Mouse (Mus musculus) yolk sac, embryonic 10.5 days (tissue): ENCODE results near the gene Tmem131l.
"Not testable (repeated sequence)": the region's sequence is repeated elsewhere in the genome, so short reads cannot be mapped to it uniquely, and the experiment has no call there.

Experiments
- DNase-seq: peaks from one replicate; pipeline ENCODE4 v3.0.0-alpha.2; 2017; ENCODE audit warnings: low spot score

Tmem131l gene

DNA sequence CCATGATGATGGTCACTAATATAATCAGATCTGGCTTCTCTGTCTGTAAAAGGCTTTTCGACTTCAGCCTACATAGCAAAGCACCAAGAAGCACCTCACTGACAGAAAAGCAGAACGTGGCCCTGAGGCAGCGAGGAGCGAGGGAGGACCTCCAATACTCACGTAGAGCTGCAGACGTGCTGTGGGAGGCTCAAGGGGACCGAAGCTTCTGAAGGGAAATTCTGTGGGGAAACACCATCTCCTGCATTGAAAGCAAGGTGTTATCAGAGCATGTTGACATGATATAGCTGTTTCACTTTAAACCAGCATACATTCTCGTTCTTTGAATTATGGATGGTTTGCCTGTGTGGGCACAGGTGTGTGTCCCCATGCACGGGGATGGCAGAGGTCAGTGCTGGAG lies 133.8 kb downstream of the Tmem131l start:
- DNase-seq, result no peak

DNA sequence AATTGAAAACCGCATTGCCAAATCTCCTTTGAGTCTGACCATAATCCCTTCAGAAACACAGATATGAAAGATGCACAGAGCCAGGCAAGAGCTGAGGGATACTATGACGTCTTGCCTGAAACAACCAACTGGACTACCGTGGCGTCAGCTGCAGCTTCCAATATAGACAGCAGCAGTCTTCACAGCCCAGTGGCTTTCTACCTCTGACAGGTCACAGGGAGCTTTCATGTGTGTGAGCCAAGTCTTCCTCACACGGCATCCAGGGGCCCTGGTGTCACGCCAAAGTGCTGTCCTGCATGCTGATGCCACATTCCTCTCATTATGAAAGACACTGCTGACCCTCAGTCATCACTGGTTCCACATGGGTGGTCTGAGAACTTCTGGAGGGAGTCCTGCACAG lies 134.8 kb downstream of the Tmem131l start:
- DNase-seq, result no peak

- DNase-seq, result no peak
Measured at GRCm38 (mm10) chr3:83904176-83904958, 135.6 kb downstream of the Tmem131l start.

- no peak for DNase-seq
Measured at GRCm38 (mm10) chr3:83902943-83903342, 137.0 kb downstream of the Tmem131l start.

- DNase-seq, result no peak
Measured at GRCm38 (mm10) chr3:83902459-83902858, 137.5 kb downstream of the Tmem131l start.

DNA sequence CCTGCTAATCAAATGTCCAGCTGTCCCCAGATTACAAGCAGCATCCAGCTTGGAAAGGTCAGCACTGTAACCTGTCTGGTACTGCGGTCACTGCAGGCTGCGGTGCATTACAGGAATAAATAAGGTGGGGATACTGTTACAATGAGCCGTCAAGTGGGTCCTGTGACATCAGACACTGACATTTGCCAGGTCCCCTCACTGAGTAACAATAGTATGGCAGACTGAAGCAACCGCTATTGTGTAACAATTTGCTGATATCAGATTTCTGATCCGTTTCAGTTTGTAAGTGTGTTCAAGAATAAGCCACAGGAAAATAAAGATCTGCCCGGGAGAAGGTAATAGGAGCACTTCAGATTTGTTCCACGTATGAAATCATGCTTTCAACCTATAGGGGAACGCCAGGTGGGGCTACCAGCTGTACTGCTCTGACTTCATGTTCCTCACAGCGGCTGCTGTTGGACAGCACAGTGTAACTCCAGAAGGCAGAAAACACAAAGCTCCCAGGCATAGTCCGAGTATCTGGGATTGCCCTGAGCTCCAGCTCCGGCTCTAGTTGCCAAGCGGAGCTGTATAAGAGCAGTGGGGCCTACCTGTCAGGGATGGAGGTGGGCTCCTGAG lies 139.1 kb downstream of the Tmem131l start:
- DNase-seq, result no peak

- DNase-seq, result no peak
Measured at GRCm38 (mm10) chr3:83899556-83899955, 140.4 kb downstream of the Tmem131l start.

DNA sequence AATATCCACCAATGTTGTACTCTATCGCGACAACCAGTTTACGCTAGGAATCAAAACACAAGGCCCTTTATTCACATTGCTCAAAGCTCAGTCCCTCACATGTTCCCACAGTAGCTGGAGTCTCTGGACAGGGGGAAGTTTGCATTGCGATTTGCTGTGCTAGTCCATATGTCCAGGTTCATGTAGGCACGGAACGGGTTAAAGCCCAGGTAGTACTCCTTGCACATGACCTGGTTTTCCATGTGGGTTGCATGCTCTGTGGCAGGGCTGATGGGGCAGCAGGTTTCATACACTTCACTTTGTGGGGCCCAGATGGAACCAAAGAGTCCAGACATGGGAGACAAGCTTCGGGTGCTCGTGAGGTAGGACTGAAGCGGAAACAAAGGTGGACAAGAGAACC lies 141.7 kb downstream of the Tmem131l start:
- DNase-seq, result no peak

DNA sequence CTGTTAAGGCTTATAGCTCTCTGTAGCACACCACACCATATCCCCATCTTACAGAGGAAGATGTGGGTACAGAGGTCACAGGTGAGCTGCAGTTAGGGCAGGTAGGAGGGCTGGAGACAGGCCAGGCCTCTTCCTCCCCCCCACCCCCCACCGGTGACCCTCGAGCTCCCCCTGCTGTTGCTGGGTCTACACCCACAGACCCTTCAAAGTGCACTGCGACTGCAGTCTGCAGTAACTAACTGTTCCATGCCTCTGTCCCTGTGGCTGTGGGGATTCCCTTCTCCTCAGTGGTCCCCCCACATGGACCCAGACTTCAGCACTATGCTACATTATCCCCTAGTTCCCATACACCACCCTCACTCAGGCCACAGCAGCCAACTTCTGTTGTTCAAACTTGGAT lies 144.2 kb downstream of the Tmem131l start:
- no peak for DNase-seq

- no peak for DNase-seq
Measured at GRCm38 (mm10) chr3:83895111-83895510, 144.9 kb downstream of the Tmem131l start.

GRCm38 (mm10) chr3:83885163-83885562 lies 154.8 kb downstream of the Tmem131l start:
- no peak for DNase-seq

DNA sequence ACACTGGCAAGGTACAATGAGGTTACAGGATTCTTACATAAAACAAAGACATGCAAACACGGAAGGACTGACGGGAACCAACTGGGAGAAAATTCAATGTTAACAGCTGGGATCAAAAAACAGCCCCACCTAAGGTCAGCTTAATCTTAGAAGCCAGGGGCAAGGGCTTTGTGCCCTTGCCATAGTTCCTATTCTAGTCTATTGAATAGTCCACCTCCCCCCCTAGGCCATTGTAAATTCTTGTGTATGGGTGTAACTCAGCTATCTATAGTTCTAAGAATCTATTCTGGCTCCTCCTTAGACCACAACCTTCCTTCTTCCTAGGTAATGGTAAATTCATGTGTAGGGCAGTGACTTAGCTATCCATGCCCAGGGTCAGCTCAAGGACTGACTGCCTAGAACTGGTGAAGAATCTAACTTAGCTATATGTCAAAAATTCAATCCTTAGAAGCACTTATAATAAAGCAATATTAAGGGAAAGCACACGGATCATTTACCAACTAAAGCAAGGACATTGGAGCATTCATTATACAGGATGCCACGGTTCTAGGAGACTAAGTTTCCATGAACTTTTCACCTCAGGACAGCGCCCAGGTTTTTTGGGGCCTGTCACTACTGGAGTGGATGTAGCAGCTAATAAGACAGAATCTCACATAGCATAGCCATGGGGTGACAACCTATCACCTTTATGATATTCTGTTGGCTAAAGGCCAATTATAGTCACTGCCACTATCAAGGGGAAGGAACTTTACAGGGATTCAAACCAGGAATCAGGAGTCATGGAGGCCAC lies 160.5 kb downstream of the Tmem131l start:
- not testable (repeated sequence) for DNase-seq

DNA sequence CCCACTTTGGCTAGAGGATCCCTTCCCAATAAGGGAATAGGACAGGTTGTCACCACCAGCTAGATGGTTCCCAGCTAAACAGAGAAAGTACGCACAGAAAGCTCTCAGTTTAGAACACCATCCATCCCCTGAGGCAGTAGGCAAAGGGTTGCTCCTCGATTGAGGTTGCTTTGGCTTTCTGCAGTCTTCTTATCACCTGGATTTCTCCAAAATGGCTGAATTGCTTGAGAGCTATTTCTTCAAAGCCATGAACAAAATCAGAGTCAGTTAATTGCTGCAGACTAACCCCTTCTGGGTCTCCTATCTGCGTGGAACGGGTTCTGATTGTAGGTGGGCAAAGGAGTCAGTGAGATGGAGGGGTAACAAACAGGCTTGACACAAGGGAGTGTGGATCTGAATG lies 161.2 kb downstream of the Tmem131l start:
- DNase-seq, result no peak

DNA sequence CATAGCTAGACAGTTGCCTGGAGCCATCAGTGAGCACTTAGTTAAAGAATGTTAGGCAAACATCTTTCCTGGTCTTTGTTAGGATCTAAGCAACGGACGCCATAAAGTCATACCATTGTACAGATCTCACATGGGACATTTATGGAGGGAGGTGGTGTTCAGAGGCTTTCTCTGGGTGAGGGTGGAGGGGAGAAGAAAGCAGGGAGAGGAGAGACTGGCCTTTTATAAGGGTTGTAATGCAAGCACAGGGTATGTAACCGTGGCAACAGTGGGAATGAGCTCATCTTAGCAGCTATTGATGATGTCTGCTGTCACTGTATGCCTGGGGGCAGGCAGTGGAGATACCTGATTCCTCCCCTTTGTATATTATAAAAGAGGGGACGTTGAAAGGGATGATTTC lies 163.7 kb downstream of the Tmem131l start:
- DNase-seq, result no peak

DNA sequence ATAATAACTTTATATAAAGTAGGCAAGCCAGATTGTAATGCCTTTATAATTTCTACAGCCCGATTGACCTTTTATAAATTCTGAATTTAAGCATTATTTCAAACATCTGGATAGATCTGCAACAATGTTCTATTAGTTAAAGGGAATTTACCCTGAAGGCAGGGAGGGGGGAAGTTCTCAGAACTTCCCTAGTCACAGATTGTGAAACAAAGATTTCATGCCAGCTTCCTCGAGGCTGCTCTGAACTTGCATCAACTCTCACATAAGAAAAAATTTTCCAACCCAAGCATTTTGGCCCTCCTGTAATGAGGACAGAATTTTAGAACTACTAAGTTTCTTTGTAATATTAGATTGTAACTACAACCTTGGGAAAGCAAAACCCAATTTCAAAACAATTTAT lies 164.9 kb downstream of the Tmem131l start:
- not testable (repeated sequence) for DNase-seq

GRCm38 (mm10) chr3:83872853-83873252 lies 167.1 kb downstream of the Tmem131l start:
- not testable (repeated sequence) for DNase-seq

GRCm38 (mm10) chr3:83871962-83872361 lies 168.0 kb downstream of the Tmem131l start:
- not testable (repeated sequence) for DNase-seq

- DNase-seq, result not testable (repeated sequence)
Measured at GRCm38 (mm10) chr3:83871559-83871958, 168.4 kb downstream of the Tmem131l start.

GRCm38 (mm10) chr3:83869776-83870175 lies 170.2 kb downstream of the Tmem131l start:
- no peak for DNase-seq

DNA sequence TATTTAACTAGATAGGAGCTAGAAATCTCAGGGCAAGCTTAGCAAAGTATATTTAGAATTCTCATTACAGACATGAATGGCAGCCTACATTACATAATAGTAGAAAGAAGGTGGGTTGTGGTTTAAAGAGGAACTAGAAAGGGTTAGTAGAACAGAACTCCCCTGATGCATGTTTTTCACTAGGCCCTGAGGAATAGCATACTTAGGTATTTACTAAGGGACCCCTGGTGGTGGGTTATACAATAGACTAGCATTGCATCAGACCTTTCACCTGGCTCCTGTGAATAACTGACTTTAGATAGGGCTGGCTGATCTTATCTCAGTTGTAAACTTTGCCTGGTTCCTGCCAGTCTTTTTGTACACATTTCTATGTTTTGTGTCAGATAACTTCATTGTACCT lies 172.9 kb downstream of the Tmem131l start:
- DNase-seq, result peak; percentile 15

DNA sequence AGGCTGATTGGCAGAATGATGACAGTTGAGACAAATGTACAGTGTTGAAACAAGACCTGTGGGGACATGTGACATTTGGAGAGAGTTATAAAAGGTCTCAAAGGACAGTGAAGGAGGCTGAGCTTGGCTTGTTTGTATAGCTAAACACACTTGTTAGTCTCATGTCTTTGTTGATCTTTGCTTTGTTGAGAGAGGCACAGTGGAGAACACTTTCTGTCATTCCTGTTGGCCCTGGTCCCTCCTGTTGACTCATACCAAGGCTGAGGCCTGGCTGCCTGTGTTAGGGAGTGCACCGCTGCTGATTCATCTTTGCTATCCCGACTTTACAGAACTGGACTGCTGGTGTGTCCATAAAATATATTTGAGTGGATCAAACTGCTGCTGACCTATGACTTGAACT lies 174.8 kb downstream of the Tmem131l start:
- DNase-seq, result peak; percentile 12

DNA sequence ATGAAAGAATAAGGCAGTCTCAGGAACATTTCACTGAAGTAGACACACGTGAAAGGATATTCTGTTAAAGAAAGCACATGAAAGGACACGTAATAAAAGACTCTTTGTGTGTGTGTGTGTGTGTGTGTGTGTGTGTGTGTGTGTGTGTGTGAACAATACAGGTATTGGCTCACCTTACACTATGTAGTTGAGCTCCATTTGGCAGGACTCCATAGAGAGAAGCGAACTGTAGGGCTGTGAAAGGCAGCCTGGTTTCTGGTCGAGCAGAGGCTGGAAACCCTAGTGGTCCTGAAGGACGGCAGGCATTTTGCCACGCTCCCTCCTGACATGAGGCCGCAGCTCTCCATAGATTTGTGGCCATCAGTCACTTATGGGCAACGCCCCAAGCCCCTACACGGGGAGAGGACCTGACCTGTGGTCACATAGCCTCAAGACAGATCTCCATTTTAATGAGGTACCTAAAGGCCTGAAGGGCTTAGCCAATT lies 175.9 kb downstream of the Tmem131l start:
- no peak for DNase-seq

GRCm38 (mm10) chr3:83862956-83863355 lies 177.0 kb downstream of the Tmem131l start:
- no peak for DNase-seq
